29 mouse cellular contexts compared by ENCODE assay signal in genomic region chr3:36136152-36136551, GRCm38 (mm10).
"Had no signal": no experiment of that assay in that cellular context is flagged by ENCODE, and none has a peak within 500 bp of the region (broad histone marks: within the 10 kb centered on the region; RNA-seq: fewer than 3 reads in every experiment).

No protein-coding gene starts in this region.

- H3K27me3 ChIP-seq: heart, embryonic 12.5 days; hindbrain, embryonic 12.5 days; intestine, embryonic 15.5 days; kidney, embryonic 15.5 days; limb, embryonic 12.5 days; liver, embryonic 13.5 days; liver, embryonic 15.5 days had no signal

- H3K9ac ChIP-seq: heart, embryonic 12.5 days; hindbrain, embryonic 12.5 days; hindbrain, embryonic 14.5 days; intestine, embryonic 15.5 days; kidney, embryonic 15.5 days; limb, embryonic 12.5 days; liver, embryonic 13.5 days; liver, embryonic 15.5 days had no signal

- H3K4me3 ChIP-seq: gastrocnemius, adult 2 months; heart, adult 2 months; heart, embryonic 12.5 days; hindbrain, embryonic 10.5 days; hindbrain, embryonic 12.5 days; intestine, embryonic 15.5 days; kidney, embryonic 15.5 days; limb, embryonic 10.5 days; limb, embryonic 12.5 days; liver, embryonic 13.5 days; liver, embryonic 15.5 days had no signal

- H3K4me1 ChIP-seq: heart, embryonic 12.5 days; hindbrain, embryonic 10.5 days; hindbrain, embryonic 12.5 days; intestine, embryonic 15.5 days; kidney, embryonic 15.5 days; limb, embryonic 10.5 days; limb, embryonic 12.5 days; liver, embryonic 13.5 days; liver, embryonic 15.5 days had no signal

- DNase-seq: gastrocnemius, adult 2 months; gastrocnemius, postnatal 10 days; gastrocnemius, postnatal 25 days; heart, adult 11 months; heart, adult 2 months; heart, postnatal 10 days; heart, postnatal 4 days; kidney, adult 18-20 months; kidney, adult 8-10 months; kidney, postnatal 14 days; kidney, postnatal 36 days; layer of hippocampus, adult 9-11 months; layer of hippocampus, postnatal 36 days; liver; liver, embryonic 13.5 days had no signal

- ATAC-seq: hindbrain, embryonic 16.5 days; inflammation-experienced regulatory T-cells, adult 6 months; intestine, embryonic 15.5 days; intestine, postnatal 0 days had no signal

- H3K27ac ChIP-seq: gastrocnemius, adult 2 months; heart, adult 2 months; hindbrain, embryonic 10.5 days; hindbrain, embryonic 12.5 days; hindbrain, embryonic 14.5 days; intestine, embryonic 15.5 days; kidney, embryonic 15.5 days; kidney, postnatal 0 days; limb, embryonic 10.5 days; limb, embryonic 12.5 days; liver, embryonic 13.5 days; liver, embryonic 15.5 days had no signal

- H3K9me3 ChIP-seq: hindbrain, embryonic 12.5 days; intestine, embryonic 15.5 days; kidney, embryonic 15.5 days; limb, embryonic 10.5 days; limb, embryonic 12.5 days; liver, embryonic 13.5 days; liver, embryonic 15.5 days had no signal

- H3K36me3 ChIP-seq: heart, embryonic 12.5 days; hindbrain, embryonic 10.5 days; hindbrain, embryonic 12.5 days; intestine, embryonic 15.5 days; kidney, embryonic 15.5 days; limb, embryonic 10.5 days; limb, embryonic 12.5 days; liver, embryonic 13.5 days; liver, embryonic 15.5 days had no signal

- H3K4me2 ChIP-seq: heart, embryonic 12.5 days; hindbrain, embryonic 12.5 days; hindbrain, embryonic 14.5 days; intestine, embryonic 15.5 days; kidney, embryonic 15.5 days; limb, embryonic 12.5 days; liver, embryonic 11.5 days; liver, embryonic 13.5 days; liver, embryonic 15.5 days had no signal
